Mouse (Mus musculus) stomach, postnatal 0 days (tissue): ENCODE measurements around the gene Rhbdl2.

Experiments used
- CTCF ChIP-seq: IDR thresholded peaks from 2 replicates; pipeline ENCODE4 v1.5.1; 2016; ENCODE audit warnings: antibody characterized with exemption, low read depth, mild to moderate bottlenecking, moderate library complexity
- EP300 ChIP-seq: optimal IDR thresholded peaks from 2 replicates; pipeline ENCODE3; 2016; ENCODE audit warnings: antibody characterized with exemption

DNA sequence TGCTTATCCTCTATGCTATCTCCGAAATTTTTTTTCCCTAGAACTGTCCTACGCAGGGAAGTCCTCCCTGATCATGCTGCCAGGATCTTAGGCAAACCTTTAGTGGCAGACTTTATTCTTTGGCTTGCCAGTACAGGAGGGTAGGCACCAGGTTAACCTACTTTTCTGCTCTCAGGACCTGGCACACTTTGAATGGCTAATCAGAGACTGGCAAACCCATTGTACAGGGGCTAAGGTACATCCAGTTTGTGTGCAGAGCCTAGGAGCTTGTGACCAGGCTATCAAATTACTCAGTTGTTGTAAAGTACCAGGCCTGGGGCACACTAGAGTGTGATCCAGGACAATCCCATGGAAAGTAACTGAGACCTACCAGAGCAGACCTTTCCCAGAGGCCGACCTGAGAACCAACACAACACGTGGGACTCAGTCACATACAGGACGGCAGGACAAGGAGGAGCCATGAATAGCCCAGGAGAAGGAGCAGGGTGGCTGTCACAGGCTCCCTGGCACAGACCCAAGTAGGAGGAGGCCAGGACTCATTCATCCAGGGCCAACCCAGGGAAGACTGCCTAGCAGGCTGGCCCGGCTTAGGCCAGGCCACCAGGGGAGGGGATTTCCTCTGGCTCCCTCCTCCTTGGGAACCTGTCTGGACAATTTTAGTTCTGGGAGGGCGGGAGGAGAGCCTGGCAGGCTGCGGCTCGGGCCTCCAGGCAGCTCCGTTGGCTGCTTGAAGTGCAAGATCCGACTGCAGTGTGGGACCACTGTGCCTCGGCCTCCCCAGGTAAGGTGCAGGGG, at the start of gene Rhbdl2:
- TF ChIP-seq CTCF (peak; percentile 15; the same call in 1 of the 2 replicates), EP300 (no peak)
